Mouse (Mus musculus) forelimb bud, embryonic 11.5 days (tissue): Measurements from ENCODE around the gene Cacna1c.

Experiments used
- DNase-seq: peaks from one replicate; pipeline ENCODE4 v3.0.0-alpha.2; 2012; ENCODE audit warnings: low read depth, low spot score

The Cacna1c gene

GRCm38 (mm10) chr6:118753787-118754186 is 442.4 kb downstream of the Cacna1c start:
- DNase-seq = no peak

- DNase-seq = no peak
Observed at GRCm38 (mm10) chr6:118753064-118753463, 443.2 kb downstream of the Cacna1c start.

- no peak for DNase-seq
Observed at GRCm38 (mm10) chr6:118749285-118749684, 446.9 kb downstream of the Cacna1c start.

GRCm38 (mm10) chr6:118742701-118743100 is 453.5 kb downstream of the Cacna1c start:
- no peak for DNase-seq

GRCm38 (mm10) chr6:118741841-118742240 is 454.4 kb downstream of the Cacna1c start:
- DNase-seq = no peak

- DNase-seq = no peak
Observed at GRCm38 (mm10) chr6:118739961-118740599, 456.1 kb downstream of the Cacna1c start.

- DNase-seq = no peak
Observed at GRCm38 (mm10) chr6:118739344-118739743, 456.9 kb downstream of the Cacna1c start.

- no peak for DNase-seq
Observed at GRCm38 (mm10) chr6:118738656-118739055, 457.6 kb downstream of the Cacna1c start.

- no peak for DNase-seq
Observed at GRCm38 (mm10) chr6:118737078-118737477, 459.1 kb downstream of the Cacna1c start.

GRCm38 (mm10) chr6:118736491-118736890 is 459.7 kb downstream of the Cacna1c start:
- no peak for DNase-seq

GRCm38 (mm10) chr6:118735145-118735544 is 461.1 kb downstream of the Cacna1c start:
- no peak for DNase-seq

GRCm38 (mm10) chr6:118731937-118732336 is 464.3 kb downstream of the Cacna1c start:
- no peak for DNase-seq

- DNase-seq = no peak
Observed at GRCm38 (mm10) chr6:118724908-118725307, 471.3 kb downstream of the Cacna1c start.

- no peak for DNase-seq
Observed at GRCm38 (mm10) chr6:118724388-118724787, 471.8 kb downstream of the Cacna1c start.

GRCm38 (mm10) chr6:118722336-118722735 is 473.9 kb downstream of the Cacna1c start:
- no peak for DNase-seq

GRCm38 (mm10) chr6:118719486-118719885 is 476.7 kb downstream of the Cacna1c start:
- no peak for DNase-seq

GRCm38 (mm10) chr6:118713286-118713685 is 482.9 kb downstream of the Cacna1c start:
- DNase-seq = no peak

- DNase-seq = no peak
Observed at GRCm38 (mm10) chr6:118711677-118712322, 484.4 kb downstream of the Cacna1c start.

GRCm38 (mm10) chr6:118707066-118707465 is 489.2 kb downstream of the Cacna1c start:
- DNase-seq = no peak

- DNase-seq = no peak
Observed at GRCm38 (mm10) chr6:118705840-118706239, 490.4 kb downstream of the Cacna1c start.

- DNase-seq = no peak
Observed at GRCm38 (mm10) chr6:118694626-118695025, 501.6 kb downstream of the Cacna1c start.

GRCm38 (mm10) chr6:118689447-118689846 is 506.8 kb downstream of the Cacna1c start:
- no peak for DNase-seq

GRCm38 (mm10) chr6:118688856-118689255 is 507.4 kb downstream of the Cacna1c start:
- DNase-seq = no peak
